Mouse (Mus musculus): ENCODE data around the gene Agk. TPM values are rescaled to one million over a fixed set of nuclear protein-coding genes. Genes with fewer than 3 reads are reported as not detected.

Agk gene
- polyA plus RNA-seq, 1 experiment from 2014 or later: 45.2 TPM

DNA sequence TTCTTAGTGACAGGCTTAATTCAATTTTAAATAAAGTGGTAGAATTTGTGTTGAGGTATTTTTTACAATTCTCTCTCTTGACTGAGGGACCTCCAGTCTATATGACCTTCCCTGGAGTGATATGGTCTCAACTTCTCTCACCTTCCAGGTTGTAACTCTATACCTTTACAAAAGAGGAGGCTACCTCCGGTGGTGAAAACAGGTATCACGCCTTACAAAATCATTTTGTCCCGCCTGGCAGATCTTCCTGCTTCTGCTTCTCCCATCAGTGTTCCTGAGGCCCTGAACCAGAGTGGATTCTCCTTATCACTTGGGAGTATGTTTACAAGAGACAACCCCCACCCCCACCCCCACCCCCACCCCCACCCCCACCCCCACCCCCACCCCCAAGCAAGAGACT, 116.8 kb downstream of the Agk start:
- DNase-seq (ENCODE audit: low spot score): no peak

DNA sequence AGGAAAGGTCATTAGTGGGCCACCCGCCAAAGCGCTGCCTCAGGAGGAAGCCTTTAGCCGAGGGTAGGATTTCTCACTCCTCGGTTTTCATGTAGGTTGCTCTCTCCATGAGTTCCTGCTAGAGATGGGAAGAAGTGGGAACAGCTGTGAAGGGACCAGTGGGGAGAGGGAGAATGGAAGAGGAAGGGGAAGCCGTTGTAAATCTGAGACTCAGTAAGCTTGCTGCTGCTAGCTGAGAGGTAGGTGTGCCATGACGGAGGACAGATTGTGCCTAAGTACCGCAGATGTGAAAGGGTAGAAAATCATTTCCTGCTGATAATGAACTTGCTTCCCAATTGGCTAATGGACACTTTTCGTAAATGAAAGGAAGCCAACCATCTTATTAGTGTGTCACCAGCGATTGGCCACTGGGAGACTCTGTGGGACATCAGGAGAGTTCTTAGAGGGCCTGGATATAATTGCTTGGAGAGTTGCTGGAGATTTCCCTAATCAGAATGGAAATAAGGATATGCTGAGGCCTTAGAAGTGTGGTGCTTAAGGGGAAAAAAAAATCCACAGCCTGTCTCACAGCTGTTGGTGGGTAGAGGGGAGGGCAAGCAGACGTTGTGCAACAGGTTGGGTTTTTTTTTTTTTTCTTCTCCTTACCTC, 118.4 kb downstream of the Agk start:
- DNase-seq (ENCODE audit: low spot score): no peak

Other genes with a start within 250 kb of the Agk start
- 16.0 and 17.6 TPM in 2 replicates for gene E330009J07Rik, start 111.0 kb downstream of the Agk start, polyA plus RNA-seq (2015; fragmentation: Nextera tagmentation; extraction: Ambion mirVana)
- 0.31 and 0.35 TPM in 2 replicates for gene Wee2, start 113.9 kb downstream of the Agk start, polyA plus RNA-seq (2015; fragmentation: Nextera tagmentation; extraction: Ambion mirVana)
- 190 and 207 TPM in 2 replicates for gene Ssbp1, start 146.2 kb downstream of the Agk start, polyA plus RNA-seq (2015; fragmentation: Nextera tagmentation; extraction: Ambion mirVana)
- not detected in 2 replicates for gene Tas2r137, start 166.1 kb downstream of the Agk start, polyA plus RNA-seq (2015; fragmentation: Nextera tagmentation; extraction: Ambion mirVana)
- 0.13 and 0.17 TPM in 2 replicates for gene Tas2r108, start 168.4 kb downstream of the Agk start, polyA plus RNA-seq (2015; fragmentation: Nextera tagmentation; extraction: Ambion mirVana)
- 0.15 TPM in 1 of 2 replicates, not detected in the other for gene Prss37, start 194.3 kb downstream of the Agk start, polyA plus RNA-seq (2015; fragmentation: Nextera tagmentation; extraction: Ambion mirVana)
- gene Olfr461, start 229.9 kb downstream of the Agk start, polyA plus RNA-seq (2015; fragmentation: Nextera tagmentation; extraction: Ambion mirVana): 0.22 TPM in 1 of 2 replicates, not detected in the other
- not detected in 2 replicates for gene Olfr460, start 244.3 kb downstream of the Agk start, polyA plus RNA-seq (2015; fragmentation: Nextera tagmentation; extraction: Ambion mirVana)